Mouse (Mus musculus) lung, postnatal 0 days (tissue): ENCODE results near the gene Cacna2d1.

Experiments used
- CTCF ChIP-seq: IDR thresholded peaks from 2 replicates; pipeline ENCODE4 v1.5.1; 2016; ENCODE audit warnings: antibody characterized with exemption, mild to moderate bottlenecking
- EP300 ChIP-seq: IDR thresholded peaks from 2 replicates; pipeline ENCODE4 v1.6.1; 2016; ENCODE audit warnings: antibody characterized with exemption, mild to moderate bottlenecking, control low read depth

GRCm38 (mm10) chr5:16121334-16121733, 186.8 kb downstream of the Cacna2d1 start:
- TF ChIP-seq EP300 (no peak), CTCF (no peak)
